Mouse (Mus musculus): Measurements from ENCODE around the gene Rnf41.
A peak's percentile ranks its signal among the peaks of the same experiment; 100 is the strongest.

Gene Rnf41

GRCm38 (mm10) chr10:128434681-128435080 is 23.2 kb downstream of the Rnf41 start:
- DNase-seq: no peak

DNA sequence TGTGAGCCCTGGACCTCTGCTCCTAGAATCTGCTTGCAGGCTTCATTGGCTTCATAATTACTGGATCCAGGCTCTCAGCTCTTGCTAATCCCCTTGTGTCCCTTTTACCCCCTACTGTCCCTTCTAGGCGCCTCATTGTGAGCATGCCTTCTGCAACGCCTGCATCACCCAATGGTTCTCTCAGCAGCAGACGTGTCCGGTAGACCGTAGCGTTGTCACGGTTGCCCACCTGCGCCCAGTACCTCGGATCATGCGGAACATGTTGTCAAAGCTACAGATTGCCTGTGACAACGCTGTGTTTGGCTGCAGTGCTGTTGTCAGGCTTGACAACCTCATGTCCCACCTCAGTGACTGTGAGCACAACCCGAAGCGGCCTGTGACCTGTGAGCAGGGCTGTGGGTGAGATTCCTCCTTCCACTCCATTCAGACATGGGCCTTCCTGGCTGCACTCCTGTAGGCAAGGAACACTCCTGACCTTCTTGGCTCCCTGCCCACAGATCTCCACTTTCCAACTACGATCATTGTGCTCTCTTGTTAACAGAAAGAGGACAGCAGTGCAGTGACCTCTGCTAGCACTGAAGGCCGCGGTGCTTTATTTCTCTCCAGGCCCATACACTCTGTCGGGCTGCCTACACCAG is 23.8 kb downstream of the Rnf41 start:
- peak; percentile 22 for DNase-seq

DNA sequence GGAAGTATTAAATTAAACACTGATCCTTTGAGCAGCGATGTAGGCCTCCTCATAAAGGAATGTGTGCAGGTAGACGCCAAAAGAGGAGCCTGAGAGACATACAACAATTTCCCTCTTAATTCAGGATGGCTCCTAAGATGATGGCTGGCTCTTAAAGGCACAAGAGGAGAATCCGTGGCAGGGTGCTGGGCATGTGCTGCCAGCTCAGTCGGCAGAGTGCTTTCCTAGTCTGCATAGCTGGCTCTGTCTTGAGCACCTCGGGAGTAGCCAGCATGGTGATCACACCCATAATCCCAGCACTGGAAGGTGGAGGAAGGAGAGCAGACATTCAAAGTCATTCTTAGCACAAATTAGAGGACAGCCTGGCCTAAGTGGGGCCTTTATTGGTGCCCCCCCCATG is 24.4 kb downstream of the Rnf41 start:
- DNase-seq: no peak

GRCm38 (mm10) chr10:128436376-128436775 is 24.9 kb downstream of the Rnf41 start:
- DNase-seq: no peak

DNA sequence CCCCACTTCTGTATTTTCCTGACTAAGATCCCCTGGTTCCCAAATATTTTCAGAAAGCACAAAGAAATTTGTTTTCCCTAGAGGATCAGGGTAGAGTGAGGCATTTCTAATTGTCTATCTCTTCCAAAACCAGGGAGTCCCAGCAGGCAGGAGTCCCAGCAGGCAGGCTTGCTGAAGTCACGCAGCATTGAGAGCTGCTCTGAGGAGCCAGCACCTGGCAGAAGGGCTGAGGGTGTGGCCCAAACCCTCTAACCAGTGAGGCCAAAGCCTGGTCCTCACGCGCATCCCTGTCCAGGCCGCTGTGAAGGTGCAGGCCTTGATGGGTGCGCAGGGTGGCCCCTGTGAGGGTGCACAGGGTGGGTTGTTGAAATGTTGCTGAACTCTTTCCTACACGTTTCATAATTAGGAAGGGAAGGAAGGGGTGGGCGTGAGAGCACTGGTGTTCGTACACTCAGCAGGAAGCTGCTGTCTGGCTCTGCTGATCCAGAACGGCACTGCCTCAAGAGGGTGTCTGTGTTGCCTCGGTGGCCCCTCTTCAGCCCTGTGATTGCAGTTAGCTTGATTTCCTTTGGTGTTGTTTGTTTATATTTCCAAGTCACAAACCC is 27.3 kb downstream of the Rnf41 start:
- no peak for DNase-seq

DNA sequence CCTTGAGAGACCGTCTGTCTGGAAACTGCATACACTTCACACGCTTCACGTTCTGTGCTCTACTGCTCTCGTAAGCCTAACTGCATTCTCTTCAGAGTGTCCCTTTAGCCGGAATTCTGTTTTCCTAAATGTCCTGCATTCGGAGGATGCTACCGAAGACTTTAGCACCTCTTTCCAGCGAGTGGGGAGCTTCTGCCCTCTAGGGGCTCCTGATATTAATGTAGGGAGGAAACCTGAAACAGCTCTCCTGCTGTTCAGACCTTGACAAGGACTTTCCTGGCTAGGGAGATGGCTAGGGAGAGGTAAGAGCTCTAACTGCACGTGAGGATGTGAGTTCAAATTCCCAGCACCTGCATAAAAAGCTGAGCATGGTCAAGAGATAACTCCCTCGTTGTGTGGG is 28.9 kb downstream of the Rnf41 start:
- no peak for DNase-seq

DNA sequence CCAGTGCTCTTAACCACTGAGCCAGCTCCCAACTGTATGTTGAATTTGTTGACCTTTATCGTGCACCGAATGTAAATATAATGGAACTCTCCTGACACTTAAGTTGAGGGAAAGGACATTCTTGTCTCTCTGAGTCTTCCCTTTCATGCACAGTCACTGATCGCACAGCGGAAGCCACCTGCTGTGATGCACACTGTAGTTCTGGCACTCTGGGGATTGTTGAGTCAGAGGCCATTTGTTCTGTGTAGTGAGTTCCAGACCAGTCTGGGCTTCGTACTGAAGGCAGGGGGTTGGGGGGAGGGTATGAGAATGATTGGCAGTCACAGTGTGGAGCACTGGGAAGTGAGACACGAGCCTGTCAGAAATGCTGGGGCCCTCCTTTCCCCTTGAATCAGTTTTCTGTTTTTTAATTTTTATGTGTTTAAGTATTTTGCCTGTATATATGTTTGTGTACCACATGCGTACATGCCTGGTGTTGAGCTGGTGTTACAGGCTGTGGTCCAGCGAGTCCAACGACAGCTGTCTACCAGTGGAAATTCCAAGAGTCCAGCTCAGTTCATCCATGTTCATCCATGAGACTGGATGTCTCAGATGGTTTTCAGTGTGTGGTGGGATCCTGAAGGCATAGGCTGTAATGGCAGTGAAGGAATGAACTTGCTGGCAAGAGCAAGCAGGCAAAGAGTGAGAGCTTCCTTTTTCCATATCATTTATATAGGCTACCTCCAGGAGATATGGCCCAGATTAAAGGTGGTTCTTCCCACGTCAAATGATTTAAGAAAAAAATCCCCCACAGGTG is 30.1 kb downstream of the Rnf41 start:
- no peak for DNase-seq

DNA sequence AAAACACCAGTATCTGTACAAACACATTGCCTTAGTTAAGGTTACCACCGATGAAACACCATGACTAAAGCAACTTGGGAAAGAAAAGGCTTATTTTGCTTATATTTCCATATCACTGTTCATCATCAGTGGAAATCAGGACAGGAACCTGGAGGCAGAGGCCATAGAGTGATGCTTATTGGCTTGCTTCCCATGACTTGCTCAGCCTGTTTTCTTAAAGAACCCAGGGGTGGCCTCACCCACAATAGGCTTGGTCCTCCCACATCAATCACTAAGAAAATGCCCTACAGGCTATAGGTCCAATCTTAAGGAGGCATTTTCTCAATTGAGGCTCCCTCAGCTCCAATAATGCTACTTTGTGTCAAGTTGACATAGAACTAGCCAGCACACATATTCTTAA is 31.3 kb downstream of the Rnf41 start:
- no peak for DNase-seq

DNA sequence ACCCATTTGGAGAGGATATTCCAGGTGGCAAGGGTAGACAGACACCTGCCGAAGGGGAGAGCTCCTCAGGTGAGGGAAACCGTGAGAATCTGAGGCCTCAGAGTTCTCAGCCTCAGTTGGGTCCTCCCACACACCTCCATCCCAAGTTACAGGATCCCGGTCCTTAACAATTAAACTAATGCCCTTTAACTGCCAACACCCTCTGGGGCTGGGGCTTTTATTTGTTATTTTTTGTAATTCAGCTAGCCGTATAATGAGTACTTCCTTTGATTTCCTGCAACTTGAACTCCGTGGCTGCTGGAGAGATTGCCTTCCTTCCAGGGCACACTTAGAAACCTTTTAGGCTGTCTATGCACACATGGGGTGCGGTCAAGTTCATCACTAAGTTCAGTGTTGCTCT is 32.9 kb downstream of the Rnf41 start:
- no peak for DNase-seq

DNA sequence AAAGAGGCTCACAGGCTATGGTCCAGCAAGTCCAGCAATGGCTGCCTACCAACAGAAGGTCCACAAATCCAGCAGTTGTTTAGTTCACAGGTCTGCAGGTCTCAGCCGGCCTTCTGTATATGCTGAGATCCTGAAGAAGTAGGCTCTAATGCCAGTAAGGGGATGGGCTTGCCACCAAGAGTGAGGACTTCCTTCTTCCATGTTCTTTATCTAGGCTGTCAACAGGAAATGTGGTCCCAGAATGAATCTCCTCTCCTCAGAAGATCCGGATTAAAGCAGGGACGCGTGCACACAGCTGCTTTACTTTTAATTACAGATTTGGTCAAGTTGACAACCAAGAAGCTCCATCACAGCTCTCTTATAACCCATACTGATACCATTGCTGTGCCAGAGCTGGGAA is 34.0 kb downstream of the Rnf41 start:
- DNase-seq: no peak

DNA sequence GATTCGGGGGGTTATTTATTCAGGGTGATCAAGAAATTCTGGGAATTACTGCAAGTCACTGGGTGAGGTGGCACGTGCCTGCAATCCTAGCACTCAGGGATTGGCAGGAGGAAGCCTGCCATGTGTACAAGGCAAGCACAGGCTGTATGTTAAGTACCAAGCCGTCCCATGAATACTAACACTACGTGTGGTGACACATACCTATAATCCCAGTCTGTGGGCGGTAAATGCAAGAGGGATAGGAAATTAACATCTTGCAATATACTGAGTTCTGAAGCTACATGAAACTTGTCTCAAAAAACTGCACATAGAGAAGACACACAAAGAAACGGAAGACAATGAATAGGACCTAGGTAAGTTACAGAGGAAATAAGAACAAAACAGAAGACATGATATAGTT is 39.6 kb downstream of the Rnf41 start:
- DNase-seq: no peak

GRCm38 (mm10) chr10:128454471-128454870 is 43.0 kb downstream of the Rnf41 start:
- no peak for DNase-seq

DNA sequence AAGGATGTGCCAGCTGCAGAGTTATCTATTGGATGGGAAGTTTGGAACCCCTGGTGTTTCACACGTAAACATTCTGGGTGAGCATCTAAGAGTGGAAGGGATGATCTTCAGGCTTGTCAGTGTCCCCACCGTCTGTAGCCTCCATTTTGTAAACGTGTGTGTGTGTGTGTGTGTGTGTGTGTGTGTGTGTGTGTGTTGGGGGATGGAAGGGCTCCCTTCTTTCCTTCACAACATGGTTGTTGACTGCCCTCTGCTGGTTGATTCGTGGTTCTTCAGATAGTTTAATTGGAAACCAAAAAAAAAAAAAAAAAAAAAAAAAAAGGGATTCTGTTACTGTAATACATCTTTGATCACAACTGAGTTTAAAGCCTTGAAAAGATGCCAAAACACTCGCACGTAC is 43.8 kb downstream of the Rnf41 start:
- peak; percentile 67 for DNase-seq

- no peak for DNase-seq
These were observed 46.2 kb downstream of the Rnf41 start for GRCm38 (mm10) chr10:128457676-128458075.

GRCm38 (mm10) chr10:128458348-128458718 is 46.9 kb downstream of the Rnf41 start:
- DNase-seq: peak; percentile 83

DNA sequence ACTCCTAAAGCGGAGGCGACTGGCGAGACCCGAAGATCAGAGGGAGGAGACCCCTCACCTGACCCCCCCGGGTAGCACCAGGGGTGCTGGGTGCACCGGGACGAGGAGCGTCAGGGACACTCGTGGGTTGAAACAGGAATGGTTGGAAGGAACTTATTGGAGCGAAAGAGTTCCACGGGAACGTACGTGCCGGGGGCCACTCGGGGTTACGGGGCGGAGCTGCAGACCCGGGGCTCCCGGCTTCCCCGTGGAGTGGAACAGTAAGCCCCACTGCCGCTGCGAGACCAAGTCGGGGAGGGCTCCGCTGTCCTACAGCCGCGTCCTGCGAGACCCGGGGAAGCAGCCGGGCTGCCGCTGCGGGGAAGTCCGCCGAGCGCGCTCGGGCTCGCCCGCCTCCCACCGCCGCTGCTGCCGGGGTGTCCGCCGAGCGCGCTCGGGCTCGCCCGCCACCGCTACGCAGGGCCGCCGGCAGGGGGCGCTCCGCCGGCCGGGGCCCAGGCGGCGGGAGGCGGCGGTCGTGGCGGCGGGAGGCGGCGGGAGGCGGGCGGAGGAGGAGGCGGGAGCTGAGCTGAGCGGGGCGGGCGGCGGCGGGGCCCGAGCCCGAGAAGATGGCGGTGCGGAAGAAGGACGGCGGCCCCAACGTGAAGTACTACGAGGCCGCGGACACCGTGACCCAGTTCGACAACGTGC is 47.4 kb downstream of the Rnf41 start, which contains the start of gene Smarcc2:
Smarcc2 (plus strand) TSS at position 530 of the 690 bp plus-strand sequence.
- peak; percentile 88 for DNase-seq

GRCm38 (mm10) chr10:128459409-128460269 is 48.2 kb downstream of the Rnf41 start:
- peak; percentile 34 for DNase-seq

DNA sequence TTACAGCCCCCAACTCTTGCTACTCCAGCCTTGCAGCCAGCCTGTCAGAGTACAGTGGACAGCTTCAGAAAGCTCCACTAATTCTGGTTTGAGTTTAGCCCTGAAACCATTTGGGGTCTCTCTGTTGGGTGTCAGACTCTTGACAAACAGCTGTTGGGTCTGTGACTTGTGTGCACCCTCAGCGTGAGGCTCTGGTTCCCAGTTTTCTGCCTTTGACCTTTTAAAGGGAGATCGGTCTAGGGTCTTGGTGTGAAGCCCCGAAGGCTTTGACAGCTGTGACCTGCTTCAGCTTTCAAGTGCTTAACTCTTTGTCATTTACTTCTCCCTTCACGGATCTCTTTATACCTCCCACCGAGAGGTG is 48.8 kb downstream of the Rnf41 start:
- DNase-seq: no peak

- DNase-seq: no peak
These were observed 62.9 kb downstream of the Rnf41 start for GRCm38 (mm10) chr10:128474366-128474765.

GRCm38 (mm10) chr10:128486370-128486769 is 74.9 kb downstream of the Rnf41 start:
- no peak for DNase-seq

GRCm38 (mm10) chr10:128487861-128488712 is 76.6 kb downstream of the Rnf41 start:
- no peak for DNase-seq

DNA sequence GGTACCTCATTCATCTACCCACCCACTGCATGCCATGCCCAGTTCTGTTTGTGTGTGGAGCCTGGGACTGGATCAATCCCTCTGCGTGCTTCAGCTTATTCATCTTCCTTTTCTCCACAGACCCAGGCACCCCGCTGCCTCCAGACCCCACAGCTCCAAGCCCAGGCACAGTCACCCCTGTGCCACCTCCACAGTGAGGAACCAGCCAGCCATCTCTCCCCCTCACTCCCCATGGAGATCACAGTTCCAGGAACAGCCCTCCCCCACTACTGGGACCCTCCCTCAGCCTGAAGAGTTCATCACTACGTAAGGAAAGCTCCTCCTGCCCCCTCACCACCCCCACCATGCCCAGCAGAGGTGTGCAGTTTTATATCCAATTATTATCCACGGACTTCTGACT is 77.3 kb downstream of the Rnf41 start:
- DNase-seq: no peak

Data from right cerebral cortex, postnatal 14 days (tissue).